Mouse (Mus musculus): ENCODE results near the gene Cd7.
"Not testable (repeated sequence)": the region's sequence is repeated elsewhere in the genome, so short reads cannot be mapped to it uniquely, and the experiment has no call there.

The Cd7 gene

DNA sequence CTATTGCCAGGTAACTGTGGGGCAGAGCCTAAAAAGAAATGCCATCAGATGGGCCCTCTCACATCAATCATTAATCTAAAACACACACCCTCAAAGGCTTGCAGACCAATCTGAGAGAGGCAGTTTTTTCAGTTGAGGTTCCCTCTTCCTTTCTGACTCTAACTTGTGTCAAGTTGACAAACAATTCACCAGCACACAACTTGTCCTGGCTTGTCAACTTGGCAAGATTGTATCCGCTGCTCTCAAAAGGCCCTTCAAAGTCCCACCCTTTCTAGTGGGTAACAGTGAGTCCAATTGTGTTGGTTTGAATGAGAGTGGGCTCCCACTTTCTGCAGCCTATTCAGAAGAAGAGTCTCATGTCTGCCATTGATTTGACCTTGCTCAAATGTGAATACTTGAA, 6.1 kb upstream of the Cd7 start:
- DNase-seq, result no peak

DNA sequence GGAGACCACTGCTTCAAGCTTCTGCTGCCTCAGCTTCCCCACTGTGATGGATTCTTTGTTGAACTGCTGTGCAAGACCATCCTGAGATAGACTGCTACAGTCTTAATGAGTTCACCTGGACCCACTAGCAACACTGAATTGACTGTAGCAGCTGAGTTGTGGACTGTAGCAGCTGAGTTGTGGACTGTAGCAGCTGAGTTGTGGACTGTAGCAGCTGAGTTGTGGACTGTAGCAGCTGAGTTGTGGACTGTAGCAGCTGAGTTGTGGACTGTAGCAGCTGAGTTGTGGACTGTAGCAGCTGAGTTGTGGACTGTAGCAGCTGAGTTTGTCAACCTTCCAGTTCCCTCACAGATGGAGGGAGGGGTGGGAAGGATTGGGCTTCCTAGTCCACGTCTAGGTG, 3.8 kb upstream of the Cd7 start:
- DNase-seq, result not testable (repeated sequence)

DNA sequence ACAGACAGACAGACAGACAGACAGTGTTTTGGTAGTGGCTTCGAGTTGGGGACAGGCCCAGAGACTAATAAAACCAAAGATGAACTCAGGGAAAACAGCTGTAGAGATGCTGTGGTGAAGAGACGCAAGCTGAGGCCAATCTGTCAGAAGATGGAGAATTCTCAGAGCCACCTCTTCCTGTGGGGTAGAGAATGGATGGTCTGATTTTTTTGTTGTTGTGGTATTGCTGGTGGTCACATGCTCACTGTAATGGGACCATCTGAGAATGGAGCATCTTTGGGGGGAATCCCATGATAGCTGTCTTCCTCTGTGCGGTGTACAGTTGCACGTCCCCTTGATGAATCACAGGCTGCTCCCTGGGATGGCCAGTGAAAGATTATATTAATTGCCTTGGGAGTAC, 3.3 kb upstream of the Cd7 start:
- no peak for DNase-seq

DNA sequence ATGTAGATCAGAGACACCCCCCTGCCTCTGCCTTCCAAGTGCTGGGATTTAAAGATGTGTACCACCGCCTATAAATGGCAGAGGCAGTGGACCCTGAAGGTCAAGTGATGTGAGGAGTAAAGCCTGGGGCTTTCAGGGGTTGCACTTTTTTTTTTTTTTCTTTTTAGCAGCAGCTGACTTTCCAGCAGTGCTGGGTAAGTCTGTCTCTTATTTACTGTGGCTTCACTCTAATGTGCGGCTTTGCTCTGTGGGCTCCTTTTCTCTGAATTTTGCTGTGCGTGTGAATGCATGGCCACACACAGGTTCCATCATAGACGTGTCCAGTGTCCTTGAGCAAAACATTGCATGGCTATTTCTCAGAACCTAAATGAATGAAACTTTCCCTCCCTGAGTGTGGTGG, 2.4 kb upstream of the Cd7 start:
- no peak for DNase-seq

DNA sequence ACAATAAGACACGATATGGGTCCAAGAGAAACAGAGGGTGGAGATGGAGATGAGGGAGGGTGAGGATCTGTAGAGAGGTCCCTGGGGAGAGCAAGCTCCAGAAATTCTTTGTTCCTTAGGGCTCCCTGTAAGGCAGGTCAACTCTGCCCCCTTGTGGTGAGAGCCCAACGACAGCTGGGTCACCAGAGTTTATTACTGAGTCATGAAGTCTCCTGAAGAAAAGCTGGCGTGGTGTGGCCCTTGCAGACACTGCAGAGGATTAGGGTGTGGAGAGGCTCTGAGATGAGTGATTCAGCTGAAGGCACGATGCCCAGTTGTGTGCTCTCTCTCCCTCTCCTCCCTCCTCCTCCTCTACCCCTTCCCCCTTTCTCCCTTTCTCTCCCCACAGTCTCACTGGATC, 2.0 kb upstream of the Cd7 start:
- DNase-seq, result peak; percentile 35 to 47

DNA sequence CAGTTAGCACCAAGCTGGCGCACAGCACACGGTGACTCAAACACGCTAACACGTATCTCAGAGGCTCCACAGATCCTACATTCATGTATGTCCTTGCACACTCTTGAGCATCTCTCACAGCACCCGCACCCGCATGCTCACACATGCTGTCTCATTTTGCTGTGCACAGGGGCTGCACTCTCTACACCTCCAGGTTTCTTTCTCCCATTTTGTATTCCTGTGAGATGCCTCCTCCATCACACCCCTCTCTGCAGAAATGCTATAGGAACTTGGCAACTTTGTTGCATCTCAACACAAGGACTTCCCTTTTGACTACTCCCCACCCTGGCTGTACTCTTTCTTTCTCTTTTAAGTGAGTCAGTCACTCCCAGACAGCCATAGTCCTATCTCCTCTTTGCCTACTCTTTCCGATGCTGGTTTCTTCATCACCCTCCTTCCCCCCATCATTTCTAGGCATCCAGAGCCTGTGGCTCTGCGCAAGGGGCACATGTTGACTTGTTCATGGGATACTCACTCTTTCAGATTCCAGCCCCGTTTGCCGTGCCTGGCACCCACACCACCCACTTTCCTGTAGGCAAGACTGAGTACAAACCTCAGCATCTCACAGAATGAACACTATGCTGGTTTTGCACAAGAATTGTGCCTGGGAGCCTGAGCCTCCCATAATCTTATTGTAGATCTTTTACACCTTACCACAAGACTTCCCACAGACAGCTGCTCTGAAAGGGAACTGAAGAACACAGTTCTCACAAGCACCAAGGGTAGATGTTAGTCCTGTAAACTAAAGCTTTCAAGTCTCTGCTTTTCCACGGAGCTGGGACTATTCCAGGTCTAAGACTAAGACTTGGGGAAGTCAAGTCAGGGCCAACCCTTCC, 615 bp downstream of the Cd7 start:
- no peak for DNase-seq

DNA sequence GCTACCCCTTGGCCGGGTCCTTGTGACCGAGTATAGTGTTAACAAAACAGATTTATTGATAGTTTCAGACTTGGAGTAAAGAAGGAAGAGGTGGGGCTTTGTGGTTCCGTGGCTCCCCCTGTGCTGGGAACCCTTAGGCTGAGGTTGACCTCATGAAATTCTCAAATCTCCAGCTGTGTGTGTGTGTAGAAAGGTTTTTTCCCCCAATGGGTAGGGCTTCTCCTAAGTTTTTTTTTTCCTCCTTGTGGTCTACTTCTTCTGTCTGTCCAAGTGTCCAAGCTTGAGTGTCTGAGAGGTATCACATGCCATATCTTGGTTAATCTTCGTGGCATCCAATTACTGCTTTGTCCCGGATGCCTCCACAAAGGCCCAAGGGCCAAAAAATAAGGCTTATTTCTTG, 6.1 kb downstream of the Cd7 start:
- no peak for DNase-seq

DNA sequence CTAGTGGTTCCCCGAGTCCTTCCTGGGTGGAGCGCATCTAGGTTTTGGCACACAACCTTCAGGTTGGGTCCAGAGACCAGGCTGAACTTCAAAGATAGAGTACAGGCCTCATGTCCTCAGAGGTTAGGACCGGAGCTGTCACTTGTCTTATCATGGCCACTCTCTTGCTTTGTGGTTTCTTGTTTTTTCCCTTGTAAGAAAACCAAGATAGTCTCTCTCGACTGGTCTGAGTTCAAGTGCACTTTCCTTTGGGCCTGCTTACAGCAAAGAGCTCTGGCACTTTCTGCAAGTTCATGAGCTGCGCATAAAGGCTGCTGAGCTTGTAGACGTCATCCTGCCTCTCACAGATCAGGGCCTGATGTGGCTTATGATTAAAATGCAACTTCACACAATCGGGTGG, 12.0 kb downstream of the Cd7 start:
- no peak for DNase-seq

DNA sequence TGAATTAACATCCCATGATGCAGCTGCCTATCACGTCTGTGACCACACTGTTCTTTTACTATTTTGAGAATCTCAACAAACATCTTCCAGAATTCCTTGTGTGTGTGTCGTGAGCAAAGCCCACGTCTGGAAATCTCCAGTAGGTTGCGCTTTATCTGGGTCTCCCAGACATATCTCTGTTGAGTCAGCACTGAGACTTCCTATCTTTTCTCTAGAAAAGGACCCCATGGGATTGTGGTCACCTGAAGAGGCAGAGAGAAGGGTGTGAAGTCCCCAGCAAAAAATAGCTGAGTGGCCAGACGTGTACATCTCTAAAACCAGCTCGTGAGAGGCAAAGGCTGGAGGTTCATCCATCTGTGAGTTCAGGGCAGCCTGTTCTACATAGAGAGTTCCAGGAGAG, 15.1 kb downstream of the Cd7 start:
- no peak for DNase-seq

DNA sequence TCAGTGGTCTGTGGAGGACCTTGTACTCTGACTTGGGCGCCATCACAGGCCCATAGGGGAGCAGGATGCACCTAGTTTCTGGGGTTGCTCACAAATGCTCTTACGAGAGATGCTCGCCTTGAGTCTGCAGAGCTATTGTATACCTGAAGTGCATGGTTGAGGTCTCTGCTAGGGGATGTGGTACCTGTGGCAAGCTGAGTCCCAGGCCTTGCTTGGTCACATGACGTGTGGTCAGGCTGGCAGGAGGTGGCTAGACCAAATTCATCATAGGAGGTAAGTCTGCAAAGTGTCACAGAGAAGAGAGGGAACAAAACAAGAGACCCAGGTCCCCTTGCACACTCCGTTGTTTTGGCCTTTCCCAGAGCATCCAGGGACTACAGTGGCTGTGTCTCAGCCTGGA, 19.7 kb downstream of the Cd7 start:
- DNase-seq, result no peak

DNA sequence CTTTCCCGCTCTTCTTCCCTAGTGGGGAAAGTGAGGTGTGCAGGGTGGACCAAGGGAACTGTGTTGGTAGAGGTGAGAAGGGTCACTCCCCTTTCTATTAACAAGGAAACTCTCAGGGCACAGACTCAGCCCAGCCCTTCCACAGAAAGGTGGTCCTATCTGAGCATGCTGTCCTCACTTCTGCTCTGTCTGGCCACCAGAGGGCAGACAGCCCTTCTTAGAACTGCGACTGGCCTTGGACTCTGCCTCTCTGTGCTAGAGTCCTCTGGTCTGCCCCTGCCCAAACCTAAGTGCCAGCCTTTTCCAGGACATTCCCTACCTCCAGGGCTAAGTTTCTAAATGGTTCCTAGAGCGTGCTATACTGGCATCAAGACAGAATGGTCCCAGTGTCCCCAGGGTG, 21.5 kb downstream of the Cd7 start:
- peak; percentile 14 to 15 for DNase-seq

DNA sequence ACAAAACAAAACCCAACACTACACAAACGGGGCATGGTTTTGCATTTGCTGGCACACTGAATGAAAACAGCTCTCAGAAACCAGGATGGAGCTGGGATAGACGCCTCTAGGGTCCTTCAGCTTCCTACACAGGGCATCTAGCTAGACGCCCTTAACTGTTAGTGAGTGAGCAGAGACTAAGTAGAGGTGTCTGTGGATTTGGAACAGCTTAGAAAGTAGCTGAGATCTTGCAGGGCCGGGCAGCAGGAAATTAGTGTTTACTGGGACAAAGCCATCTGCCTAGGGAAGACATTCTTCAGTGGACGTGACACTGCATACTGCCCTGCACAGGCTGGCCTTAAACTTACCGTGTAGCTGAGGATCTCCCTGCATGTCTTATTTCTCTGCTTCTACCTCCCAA, 23.7 kb downstream of the Cd7 start:
- no peak for DNase-seq

DNA sequence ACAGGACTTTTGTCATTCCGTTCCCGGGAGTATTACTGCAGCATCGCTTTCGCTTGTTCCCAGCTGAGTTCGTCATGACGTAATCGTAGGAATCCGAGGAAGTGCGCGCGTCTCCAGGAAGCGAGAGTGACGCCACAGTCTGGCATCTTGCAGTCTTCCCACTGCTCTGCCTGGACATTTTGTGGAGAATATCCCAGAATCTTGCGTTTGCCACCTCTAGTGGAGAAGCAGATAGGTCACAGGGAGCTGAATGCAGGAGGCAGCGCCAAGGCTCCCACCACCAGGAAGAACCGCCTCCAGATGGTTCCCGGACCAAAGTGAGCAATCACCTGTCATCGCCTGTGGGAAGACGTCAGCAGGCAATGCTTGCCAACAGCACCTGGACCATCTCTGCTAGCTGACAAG, 24.3 kb downstream of the Cd7 start:
- no peak for DNase-seq

DNA sequence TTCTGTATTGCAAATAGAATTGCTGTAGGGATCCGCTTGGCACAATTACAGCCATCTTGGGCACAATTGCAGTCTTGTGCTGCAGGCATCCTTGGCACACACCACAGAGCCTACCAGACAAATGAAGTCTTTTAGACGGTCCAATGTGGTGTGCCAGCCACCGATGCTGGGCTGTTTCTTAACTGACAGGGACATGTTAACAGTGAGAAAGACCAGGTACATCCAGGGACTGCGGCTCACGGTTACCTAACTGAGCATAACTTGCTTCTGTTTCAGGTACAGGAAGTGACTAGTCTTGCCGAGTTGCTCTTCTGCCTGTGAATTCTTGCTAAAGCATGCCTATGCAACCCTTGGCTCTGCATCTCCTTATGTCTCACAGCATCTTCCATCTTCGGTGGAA, 25.6 kb downstream of the Cd7 start:
- DNase-seq, result no peak

DNA sequence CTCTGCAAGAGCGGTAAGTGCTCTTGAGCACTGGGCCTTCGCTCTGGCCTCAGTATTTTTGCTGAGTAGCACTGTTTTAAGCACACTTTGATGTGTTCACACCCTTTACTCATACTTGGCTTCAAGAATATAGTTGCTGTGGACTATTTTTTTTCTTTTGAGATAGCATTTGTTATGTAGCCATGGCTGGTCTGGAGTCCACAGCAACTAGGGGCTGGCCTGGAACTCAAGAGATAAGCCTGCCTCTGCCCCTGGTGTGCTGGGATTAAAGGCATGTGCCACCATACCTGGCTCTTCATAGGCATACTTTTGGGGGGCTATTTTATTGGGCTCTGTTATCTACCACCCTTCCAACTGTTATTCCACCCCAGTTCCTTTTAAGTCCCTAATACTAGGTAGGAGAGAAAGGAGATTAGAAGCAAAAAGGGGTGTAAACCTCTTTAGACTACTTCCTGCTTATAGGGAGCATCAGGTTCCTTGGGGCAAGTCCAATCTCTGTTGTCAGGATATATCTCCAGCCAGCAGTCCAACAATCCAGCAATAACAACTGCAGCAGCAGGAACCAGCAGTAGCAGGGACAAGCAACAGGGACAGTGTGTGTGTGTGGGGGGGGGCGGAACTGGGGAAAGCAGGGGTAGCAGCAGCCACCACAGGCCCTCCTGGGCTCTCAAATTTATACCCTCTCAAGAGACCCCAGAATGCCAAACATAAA, 29.0 kb downstream of the Cd7 start:
- no peak for DNase-seq

DNA sequence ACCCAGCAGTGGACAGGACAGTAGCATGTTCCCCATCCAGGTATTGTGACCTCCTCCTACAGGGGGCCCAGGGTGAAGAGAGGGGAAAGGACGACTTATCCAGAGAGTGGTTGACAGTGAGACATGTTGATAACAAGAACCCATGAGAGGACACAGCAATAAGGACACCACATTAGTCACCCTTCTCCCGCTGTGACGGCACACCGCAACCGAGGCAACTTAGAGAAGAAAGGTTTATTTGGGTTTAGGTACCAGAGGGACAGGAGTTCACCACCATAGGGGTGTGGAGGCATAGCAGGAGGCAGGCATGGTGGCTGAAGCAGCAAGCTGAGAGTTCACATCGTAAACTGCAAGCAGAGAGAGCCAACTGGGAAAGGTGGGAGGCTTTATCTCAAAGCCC, 33.0 kb downstream of the Cd7 start:
- DNase-seq, result no peak

DNA sequence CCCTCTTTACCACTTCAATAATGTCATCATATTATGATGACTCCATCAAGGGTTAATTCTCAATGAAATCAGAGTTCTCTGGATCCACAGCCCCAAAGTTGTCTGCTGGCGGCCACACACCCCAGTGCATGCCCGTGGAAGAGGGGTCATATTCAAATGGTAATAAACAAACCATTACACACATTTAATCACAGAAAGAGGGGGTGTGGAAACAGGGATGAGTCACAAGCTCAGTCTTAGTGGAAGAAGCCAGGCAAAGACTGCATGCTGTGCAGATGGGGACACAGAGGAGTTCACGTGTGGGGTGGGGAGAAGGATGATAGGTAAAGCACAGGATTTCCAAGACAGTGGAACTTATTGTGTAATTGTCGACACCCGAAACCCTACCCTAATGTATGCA, 34.9 kb downstream of the Cd7 start:
- no peak for DNase-seq

DNA sequence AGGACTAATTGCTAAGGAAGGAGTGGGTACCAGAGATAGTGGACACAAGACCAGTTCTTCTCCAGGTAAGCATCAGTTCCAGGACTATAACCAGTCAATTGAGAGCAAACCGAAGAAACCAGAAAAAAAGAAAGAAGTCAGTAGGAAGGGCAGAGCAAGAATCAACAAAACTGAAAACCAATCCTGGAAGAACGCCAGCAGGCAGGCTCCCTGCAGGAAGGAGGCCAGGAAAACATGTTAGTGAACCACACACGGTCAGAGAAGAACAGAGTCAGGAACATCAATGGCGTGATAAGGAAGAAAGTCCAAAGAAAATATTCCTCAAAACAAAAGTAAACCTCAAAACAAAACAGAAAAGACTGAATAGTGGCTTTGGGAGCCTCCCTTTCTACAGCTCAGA, 37.3 kb downstream of the Cd7 start:
- no peak for DNase-seq

DNA sequence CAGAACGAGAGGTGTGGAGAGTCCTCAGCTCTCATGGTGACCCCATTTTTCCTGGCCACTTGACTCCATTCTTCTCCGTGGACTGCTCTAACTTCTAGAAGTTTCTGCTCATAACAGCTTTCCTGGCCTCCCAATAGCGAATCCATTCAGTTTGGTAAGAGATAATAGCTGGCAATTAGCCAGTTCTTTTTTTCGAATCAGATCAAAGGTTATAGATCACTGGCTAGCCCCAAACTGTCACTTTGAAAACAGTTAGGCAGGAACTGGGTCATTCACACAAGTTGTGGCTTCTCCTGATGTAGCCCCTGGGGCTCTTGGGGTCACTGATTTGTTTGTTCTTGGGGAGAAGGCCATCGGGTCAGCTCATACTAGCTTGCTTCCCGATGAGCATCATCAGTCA, 44.5 kb downstream of the Cd7 start:
- no peak for DNase-seq

DNA sequence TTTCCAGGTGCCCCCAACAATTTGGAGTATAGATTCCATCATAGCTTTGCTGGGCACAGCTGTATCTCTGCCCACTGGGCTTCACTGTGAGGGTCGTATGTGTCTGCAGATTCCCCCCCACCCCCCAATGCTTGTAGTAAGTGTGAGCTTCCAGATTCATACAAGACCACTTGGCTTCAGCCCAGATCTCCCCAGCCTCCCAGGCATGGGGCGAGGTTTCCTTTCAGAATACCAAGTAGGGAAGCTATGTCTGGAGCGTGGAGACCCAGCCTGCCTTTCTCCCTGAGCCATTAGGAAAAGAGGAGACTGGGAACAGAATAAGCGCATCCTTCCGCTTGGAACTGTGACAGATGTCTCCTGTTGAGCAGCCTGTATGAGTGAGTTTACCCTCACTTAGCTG, 45.6 kb downstream of the Cd7 start:
- no peak for DNase-seq

DNA sequence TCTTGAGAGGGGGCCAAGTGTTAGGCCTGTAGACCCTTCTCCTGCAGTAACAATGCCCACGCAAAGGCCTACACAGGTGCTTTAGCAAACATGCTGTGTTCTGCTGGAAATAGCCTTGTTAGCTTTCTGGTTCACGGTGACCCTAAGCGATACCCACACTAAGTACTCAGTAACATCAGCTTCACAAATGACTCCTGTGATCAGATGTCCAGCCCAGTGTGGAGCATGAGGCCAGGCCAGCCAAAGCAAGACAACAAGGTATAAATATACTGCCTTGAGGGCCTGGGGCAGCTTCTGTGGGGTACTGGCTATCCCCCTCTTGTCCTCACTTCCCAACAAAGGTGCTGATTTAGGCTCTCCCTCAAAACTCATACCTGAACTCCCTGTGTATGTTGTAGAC, 46.1 kb downstream of the Cd7 start:
- DNase-seq, result no peak

DNA sequence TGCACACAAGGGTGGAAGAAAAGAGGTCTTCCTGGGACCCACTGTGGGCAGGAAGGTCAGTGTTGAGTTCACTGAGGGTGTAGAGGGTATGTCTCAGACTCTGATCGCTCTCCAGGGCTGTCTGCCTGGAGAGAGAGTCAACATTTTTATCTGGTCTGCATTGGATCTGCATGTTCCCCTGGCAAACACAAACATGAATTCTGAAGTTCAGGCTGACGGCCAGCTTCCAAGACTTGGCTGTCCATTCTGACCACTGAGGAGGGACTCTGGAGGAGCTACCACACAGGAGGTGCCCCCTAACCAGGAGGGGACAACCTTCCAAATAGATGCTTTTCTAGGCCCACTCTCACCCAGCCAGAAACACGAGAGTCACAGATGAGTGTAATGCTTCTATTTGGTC, 47.4 kb downstream of the Cd7 start:
- peak in 1 of 2 experiments; percentile 12 for DNase-seq

DNA sequence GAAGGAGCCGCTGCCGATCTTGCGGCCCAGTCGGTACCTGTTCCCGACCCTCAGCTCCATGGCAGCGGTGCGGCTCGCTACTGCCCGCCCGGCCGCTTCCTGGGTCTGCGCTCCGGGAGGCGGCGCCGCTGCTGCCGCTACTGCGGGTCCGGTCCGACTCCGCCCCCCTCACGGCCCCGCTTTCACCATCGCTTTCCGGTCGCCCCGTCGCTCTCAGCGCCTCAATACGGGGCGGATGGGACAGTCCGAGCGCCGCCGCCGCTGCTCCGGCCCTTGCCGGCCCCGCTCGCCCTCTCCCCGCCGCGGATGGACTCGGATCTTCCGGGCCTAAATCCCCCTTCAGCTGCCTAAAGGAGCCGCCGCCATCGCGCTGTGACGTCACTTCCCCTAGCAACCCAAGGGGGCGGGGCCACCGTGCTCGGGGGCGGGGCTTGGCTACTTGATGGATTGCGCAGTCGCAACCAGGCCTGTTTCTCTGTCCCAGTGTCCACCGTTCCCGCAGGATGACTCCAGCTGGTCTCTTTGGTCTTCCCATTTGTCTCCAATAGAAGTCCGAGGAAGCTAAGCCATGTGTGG, 48.2 kb downstream of the Cd7 start, which contains the start of gene Csnk1d:
Gene Csnk1d, minus strand, starts transcription at position 380 of the 576 bp plus-strand sequence.
- DNase-seq, result peak; percentile 91 to 92

Measured in thymus, adult 18-20 months (tissue).